Mouse (Mus musculus) gastrocnemius, postnatal 10 days (tissue): ENCODE results near the gene Adipoq. TPM values are rescaled to one million over a fixed set of nuclear protein-coding genes. Genes with fewer than 3 reads are reported as not detected.
"Not testable (repeated sequence)": the region's sequence is repeated elsewhere in the genome, so short reads cannot be mapped to it uniquely, and the experiment has no call there.

ENCODE experiments used
- DNase-seq: peaks from one replicate; pipeline ENCODE4 v3.0.0; 2021; ENCODE audit warnings: mixed read lengths
- total RNA-seq, 2 experiments: library from RNA; stranded (reverse); gene quantifications; 2 replicates each; pipeline ENCODE4 v1.2.3; 2021

The Adipoq gene
- total RNA-seq, 2 experiments from 2014 or later = 12.4 to 15.1 TPM

DNA sequence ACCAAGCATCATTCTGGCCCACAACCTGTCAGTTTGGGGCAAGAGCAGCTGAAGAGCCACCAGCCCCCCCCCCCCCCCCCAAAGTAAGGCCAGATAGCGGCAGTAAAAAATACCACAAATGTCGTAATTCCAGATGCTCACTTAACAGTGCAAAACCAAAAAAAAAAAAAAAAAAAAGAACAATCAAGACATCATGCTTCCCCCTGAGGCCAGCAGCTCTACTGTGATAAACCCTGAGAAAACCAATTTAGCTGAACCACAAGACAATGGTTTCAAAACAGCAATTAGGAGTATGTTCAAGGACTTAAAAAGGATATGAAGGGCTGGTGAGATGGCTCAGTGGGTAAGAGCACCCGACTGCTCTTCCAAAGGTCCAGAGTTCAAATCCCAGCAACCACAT, 15.8 kb downstream of the Adipoq start:
- DNase-seq = no peak

DNA sequence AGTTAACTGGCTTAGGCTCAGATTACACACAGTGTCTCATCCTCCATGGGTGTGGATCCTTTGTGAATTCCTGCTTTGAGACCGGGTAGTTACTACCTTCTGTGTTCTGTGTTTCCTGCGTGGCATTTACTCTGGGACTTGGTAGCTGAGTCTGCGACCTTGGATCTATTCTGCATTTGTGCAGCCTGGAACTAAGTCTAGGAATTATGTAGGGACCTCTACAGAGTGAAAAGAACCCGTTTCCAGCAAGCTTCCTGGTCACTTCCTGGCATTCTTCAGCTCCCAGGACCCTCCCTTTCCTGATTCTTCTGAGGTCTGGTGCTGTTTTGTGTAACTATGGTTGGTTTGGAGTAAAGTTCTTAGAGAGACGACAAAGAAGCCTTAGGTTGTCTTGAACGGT, 18.1 kb downstream of the Adipoq start:
- no peak for DNase-seq

DNA sequence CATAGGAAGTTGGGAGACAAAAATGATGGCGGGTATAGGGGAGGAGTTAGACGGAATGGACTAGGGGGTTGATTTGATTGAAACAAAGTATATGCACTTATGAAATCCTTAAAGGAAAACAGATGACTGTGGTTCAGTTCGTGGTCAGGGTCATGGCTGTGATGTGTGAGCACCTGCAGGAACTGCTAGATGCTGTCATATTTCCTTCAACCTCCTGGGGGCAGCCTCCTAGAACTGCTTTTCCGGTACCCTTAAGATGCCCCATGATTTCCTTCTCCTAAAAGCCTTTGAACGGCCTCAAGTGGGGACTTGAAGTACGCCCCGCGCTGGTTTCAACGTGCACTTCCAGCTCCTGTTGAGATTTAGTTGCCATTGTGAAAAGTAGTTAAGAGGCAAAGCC, 19.1 kb downstream of the Adipoq start:
- no peak for DNase-seq

DNA sequence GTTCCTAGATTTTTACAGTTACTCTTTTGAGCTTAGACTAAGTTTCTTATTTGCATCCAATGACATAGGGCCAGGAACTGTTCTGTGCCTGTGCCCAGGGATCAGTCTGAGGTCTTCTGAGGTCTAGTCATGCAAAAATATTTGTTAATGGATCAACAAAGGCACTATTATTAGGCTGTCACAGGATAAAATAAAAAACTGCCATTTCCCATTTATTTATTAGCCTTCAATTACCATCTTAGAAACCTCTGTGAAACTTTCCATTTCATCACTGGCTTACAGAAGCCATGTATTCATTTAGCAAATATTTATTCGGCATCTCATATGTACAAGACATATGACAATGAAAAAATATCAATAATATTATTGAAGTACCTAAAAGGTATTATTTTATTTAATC, 20.3 kb downstream of the Adipoq start:
- no peak for DNase-seq

DNA sequence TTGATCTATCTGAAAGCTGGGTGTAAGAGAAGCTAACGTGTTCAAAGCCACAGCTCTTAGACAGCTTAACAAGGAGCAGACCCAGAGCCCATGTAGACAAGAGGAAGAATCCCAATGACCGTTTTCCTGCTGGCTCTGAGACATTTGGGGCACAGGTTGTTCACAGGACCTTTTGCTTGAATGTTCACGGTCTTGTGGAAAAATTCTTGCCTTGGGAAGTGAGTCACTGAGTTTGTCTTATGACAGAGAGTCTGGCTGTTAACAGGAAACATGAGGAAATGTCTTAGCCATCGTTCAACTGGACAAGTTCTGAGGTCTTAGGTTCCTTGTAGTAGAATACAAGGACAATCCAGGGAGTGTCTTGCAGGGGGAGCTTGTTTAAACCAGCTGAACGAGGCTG, 20.7 kb downstream of the Adipoq start:
- no peak for DNase-seq

DNA sequence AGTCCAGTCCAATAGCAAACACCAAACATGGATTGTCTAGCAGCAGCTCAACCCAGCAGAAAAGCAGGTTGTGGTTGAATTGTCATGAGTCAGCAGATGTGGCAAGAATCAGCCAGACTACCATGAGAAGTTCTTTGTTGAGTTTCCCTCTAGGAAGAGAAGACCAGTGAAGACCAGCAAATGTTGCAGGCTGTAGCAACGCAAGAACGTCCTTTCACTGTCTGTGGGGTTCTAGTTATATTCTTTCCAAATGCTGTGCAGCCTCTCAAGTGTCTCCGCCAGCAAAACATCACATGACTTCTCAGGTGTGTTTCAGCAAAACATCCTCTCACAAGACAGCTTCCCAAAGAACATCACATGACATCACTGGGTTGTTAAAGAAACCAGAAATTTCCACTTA, 24.5 kb downstream of the Adipoq start:
- no peak for DNase-seq

DNA sequence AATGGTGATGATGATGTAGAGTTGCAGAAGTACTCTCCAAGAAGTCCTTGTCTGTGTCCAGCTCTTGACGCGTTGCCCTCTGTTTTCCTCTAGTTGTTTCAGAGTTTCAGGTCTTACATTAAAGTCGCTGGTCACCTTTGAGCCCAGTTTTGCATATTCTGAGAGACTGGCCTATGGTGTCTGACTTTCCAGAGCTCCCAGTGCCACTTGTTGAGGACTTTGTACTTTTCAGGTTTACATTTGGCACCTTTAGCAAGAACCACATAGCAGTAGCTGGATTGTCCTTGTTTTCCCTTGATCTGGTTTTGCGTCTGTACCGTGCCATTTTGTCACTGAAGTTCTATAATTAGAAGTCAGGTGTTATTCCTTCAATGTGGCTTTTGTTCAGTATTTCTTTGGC, 27.6 kb downstream of the Adipoq start:
- no peak for DNase-seq

DNA sequence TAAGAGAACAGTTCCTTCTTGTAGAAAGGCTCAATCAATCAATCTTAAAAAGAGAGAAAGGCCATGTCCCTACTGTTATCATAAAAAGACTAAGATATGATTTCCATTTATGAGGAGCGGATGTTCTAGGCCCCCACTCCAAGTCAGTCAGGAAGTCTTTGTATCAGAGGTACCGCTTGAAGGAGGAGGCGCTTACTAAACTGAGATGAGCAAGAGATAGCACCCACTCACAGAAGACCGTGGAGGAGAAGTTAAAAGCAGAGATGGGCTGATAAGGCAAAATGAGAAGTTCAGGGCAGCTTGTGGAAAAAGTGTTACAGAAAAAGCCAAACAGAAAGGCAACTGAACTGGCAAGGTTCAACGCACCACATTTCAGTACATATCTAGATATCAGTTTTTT, 28.5 kb downstream of the Adipoq start:
- DNase-seq = no peak

DNA sequence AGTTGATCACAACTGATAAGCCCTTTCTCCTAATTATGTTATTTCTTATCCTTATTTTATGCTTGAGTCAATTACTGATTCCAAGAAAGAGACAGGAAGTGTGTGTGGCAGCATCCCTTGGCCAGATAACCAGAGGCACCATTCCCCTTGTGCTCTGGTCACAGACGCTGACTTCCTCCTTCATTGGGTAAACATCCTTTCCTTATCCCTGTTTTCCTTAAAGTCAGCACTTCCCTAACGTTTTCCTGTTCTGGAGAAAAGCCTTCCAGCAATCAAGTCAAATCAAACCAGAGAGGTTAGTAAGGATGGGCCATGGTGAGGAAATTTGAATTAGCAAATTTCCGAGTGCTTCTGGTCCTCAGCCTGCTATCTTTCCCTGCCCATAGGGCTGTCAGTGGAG, 29.6 kb downstream of the Adipoq start:
- no peak for DNase-seq

DNA sequence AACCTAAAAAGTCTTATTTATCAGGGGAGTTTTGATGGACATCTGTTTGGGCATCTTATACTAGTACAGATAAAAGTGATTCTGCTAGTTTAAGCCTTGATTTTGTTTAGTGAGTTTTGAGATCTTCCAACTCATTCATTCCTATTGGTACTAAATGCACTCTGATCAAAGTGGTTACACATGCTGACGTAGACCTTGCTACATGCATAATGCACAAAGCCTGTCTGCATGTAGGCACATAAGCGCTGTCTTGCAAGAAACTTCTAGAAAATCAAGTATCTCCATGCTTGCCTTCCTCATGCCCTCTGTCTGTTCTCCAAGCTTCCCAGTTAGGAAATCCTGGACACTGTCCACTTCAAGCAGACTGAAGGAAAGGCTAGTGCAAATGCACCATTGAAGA, 31.5 kb downstream of the Adipoq start:
- DNase-seq = no peak

DNA sequence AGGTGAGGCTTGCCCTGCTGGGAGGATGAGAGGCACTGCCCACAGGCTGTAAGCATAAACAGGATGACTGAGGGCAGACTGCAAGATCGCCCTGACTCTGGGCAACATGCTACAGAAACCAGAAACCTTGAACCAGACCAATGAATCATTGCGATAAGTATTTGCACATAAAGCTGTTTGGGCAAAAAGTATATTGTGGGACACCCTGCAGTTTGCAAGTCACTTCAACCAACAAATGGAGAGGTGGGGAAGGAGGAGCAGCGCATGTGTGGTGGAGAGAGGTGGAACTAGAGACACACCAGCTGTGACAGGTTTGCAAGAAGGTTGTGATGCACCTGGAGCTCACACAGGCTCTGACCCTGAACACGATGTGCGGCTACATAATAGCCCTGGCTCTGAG, 32.5 kb downstream of the Adipoq start:
- no peak for DNase-seq

DNA sequence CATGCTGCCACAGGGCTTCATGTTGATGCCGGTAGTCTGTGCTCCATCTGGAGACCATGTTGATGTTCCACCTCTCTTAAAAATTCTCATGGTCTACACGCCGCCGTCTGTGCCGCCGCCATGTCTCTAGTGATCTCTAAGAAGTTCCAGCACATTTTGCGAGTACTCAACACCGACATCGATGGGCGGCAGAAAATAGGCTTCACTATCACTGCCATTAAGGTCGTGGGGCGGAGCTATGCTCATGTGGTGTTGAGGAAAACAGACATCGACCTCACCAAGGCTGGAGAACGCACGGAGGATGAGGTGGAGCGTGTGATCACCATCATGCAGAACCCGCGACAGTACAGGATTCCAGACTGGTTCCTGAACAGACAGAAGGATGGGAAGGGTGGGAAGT, 33.1 kb downstream of the Adipoq start:
- not testable (repeated sequence) for DNase-seq

DNA sequence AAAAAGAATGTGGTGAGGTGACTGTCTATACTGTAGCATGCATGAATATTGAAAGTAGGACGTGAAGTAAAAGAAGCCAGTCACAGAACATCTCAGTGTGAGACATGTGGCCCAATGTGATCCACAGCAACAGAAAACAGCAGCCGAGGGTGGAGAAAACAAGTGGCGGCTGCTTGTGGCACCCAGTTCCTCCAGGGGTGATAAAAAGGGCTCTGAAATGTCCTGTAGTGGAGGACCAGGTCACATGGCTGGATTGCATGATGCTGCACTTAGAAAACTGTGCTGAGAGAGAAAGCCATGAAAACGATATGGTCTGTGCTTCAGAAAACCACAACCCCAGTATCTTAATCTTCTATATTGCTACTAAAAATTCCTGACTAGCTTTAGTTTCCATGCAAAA, 34.7 kb downstream of the Adipoq start:
- no peak for DNase-seq

DNA sequence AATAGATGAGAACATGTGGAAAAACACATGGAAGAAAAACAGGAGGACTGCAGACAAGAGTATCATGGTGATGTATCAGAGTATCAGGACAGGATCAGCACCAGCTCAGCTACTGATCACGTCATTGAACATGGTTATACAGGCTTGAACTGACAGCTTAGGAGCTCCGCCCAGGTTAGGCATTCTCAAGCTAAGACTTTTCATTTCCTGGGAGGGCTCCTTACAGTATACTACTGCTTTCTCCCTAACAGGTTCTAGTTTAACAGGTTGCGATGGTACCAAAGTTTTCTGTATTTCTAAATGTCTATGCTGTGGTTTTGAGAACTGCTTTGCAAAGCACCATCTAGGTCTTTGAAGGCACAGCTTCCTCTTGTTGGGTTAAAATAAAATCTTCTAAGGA, 35.2 kb downstream of the Adipoq start:
- DNase-seq = no peak

DNA sequence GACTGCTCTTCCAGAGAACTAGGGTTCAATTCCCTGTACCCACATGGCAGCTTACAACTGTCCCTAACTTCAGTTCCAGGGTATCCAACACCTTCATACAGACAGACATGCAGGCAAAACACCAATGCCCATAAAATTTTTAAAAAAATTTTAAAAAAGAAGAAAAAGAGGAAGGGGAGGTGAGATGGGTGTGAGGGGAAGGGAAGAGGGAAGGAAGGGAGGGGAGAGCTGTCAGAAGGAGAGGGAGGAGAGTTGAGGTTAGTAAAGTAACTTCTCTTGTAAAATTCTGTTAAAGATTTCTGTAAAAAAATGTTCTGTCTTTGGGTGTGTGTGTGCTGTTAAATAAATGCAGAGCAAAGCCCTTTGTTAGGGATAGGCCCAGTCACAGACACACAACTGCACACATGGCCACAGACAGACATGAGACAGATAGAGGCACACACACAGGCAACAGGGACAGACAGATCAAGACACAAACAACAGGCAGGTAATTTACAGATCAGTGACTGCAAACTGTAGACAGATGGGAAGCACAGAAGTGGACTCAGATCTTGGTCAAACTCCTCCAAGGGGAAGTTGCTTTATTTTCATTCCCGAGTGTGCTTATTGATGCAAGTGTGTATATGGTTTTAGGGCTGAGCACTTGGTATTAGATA, 35.7 kb downstream of the Adipoq start:
- no peak for DNase-seq

DNA sequence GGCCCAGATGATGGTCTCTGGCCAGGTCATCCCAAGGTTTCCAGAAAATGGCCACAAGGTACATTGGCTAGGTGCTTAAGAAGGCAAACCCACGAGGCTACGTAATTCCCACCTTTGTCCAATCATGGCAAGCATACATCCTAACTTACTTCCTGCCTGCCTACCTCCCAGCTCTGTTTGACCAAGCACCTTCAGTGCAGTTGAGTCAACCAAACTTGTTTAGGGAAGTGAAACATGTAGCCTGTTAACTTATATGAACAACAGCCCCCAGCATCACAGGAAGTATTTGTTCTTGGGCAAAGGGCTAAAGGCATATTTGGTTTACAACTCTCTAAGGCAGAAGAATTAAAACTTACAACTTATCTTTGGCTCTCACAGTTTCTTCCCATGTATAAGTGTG, 39.5 kb downstream of the Adipoq start:
- DNase-seq = no peak

DNA sequence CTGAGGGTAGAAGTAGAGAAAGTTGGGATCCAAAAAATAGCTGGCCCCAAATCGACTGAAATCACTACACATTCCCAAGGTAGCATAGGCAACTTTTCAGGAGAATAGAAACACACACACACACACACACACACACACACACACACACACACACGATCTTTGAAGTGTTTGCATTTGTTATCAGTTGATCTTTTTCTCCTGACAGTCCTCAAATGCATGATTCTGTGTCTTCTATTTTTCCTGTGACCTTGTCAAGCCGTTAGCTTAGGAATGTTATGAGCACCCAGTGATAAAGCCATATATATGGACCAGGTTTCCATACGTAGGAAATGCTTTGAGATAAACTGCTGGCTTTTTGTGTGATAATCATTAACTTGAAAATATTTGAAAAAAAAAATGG, 40.1 kb downstream of the Adipoq start:
- no peak for DNase-seq

DNA sequence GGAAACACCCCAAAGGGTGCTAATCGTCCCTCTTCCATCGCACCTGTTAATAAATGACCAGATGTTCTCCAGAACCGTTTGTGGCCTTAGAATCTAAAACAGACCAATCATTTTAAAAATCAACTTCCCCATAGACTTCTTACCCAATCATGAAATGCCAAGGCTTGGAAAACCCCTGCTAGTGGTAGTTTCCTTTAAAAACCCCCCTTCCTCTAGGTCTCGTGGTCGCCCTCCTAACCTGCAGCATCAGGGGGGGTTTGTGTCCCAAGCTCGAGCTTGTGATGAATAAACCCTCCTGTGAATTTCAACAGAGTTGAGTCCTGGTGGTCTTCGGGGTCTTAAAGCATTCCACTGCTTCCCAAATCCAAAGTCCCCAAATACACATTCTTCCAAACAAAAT, 41.6 kb downstream of the Adipoq start:
- DNase-seq = no peak

DNA sequence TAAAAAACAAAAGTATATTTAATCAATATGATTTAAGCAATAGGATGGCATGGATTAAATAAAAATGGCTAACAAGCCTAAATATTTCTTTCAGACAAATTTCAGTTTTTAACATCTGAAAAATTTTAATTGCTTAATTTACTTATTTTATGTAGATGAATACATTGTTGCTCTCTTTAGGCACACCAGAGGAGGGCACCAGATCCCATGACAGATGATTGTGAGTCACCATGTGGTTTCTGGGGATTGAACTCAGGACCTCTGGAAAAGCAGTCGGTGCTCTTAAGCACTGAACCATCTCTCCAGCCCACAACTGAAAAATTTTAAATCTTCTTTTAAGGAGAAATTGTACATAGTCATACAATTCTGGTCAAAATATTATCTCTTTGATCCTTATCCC, 43.3 kb downstream of the Adipoq start:
- no peak for DNase-seq

DNA sequence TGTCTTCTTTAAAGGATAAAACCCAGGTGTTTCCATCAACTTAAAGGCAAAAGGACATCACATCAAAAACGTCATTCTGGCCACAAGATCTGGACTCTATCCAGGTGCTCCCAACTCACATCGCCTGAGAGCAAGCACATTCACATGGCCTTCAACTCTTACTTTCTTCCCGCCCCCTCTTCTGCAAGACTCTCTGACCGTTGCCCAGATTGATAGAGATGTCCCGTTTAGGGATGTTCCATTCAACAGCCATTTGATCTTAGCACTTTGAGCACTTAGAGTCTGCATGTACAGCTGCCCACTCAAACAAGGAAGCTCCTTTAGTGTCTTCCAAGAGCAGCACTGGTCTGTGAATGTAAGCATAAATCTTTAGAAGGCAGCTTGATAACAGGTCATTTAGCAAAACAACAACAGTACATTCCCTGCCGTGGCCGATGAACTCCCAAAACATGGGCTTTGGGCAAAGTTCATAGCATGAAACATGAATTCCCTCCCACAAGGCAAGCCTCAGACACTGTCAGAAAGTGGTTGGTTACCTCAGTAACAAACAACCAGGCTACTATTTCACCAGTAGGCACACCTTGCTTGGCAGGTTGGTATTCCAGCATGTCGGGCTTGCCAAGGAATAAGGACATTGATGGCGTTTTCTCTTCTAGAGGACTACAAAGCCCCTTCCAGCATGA, 45.4 kb downstream of the Adipoq start:
- no peak for DNase-seq

DNA sequence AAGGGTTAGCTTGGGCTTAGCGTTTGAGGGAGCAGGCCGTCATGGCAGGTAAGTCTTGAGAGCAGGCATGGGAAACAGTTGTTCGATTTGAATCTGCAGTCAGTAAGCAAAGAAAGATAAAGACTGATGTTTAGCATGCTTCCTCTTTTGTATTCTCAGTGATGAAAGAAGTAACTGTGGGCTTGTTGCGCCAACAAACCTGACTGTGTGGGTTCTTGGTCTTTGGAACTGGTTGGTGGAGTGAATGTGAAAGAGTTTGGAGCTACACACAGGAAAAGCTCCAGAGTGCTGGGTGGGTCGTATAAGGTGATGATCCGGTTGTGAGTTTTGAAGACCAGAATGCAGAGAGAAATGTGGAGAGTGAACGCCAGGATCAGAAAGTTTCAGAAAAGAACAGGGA, 49.3 kb downstream of the Adipoq start:
- no peak for DNase-seq

DNA sequence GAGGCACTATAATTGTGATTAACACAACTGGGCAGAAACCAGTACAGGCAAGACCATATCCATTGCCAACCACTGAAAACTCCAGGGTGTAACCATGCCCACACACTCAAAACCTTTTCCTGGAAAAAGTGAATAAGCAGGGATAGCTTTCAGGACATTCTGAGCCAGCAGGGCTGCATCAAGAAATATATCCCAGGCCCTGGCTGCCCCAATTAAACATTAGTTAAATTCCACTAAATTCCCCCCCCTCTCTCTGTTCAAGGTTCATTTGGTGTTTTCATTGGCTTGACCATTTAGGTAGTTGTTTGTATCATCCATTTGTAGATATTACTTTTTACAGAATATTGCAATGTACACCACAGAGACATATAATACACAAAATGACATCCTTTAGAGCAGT, 50.0 kb downstream of the Adipoq start:
- no peak for DNase-seq

DNA sequence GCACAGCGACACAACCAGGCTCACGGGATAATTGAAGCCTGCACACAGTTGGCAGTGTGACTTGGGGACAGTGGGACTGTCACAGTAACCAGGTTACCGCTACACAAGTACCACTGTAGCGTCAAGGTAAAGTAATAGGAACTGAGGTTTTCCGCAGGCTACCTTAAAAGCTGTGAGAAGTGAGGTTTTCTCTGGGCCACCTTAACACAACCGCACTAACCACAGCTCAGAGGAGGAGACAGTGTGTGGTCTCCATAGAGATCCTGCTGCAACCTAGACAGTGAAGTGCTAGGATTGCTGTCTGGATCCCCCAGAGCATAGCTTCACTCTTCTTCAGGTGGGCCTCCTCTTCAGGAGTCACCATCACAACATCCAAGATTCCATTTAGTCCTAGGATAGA, 50.5 kb downstream of the Adipoq start:
- no peak for DNase-seq

DNA sequence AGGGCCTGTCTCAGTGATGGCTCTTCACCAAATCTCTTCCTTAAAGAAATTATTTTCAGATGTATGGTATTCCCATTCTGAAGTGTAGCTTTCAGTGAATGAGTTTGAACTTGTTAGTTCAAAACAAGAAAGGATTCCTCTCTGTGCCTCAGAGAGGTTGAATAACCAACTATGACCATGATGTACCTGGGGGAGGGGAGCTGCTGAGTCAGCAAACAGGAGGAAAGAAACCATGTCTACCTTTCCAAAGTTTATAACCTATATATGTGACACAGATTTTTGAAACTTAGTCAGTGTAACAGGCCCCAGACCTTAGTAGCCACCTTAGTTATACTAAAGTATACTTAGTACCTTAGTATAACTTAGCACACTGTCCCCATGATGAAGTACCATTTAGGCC, 55.2 kb downstream of the Adipoq start:
- DNase-seq = no peak
